Mouse (Mus musculus) thymus, postnatal 0 days (tissue): ENCODE data around the gene Vmn1r194. TPM values are rescaled to one million over a fixed set of nuclear protein-coding genes. Genes with fewer than 3 reads are reported as not detected.
"Not testable (repeated sequence)": the region's sequence is repeated elsewhere in the genome, so short reads cannot be mapped to it uniquely, and the experiment has no call there.

Source experiments
- DNase-seq: peaks from one replicate; pipeline ENCODE4 v3.0.0-alpha.2; 2015; ENCODE audit warnings: low spot score
- microRNA-seq: library from miRNA; unstranded; fragments of <30 nt; microRNA quantifications from one replicate; pipeline ENCODE4, GENCODE M21; 2016; ENCODE audit warnings: borderline number of aligned reads
- polyA plus RNA-seq: library from polyadenylated mRNA; unstranded; fragments of >200 nt; fragmentation: Nextera tagmentation; extraction: Ambion mirVana; gene quantifications from 2 replicates; pipeline ENCODE4 v1.2.1, GENCODE M21; 2015

The Vmn1r194 gene
- not detected in 2 replicates for polyA plus RNA-seq

DNA sequence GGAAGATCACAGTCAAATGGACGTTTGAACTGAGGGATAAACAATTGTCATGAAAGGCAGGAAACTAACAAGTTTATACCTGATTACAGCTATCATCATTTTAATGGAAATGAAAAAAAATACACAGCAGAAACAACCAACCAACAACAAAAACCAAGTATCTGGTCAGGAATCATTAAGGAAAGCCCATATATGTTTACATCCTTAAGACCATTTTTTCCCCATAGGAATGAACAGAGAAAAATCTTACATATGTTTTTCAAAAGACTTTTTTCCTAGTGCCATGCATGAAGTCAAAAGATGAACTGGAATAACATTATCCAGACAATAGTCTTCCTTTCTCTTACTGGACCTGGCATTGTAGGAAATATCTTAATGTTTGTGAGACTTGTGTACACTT, at the start of gene Vmn1r194:
Vmn1r194 (plus strand) TSS at position 301 of the 400 bp plus-strand sequence.
- DNase-seq = no peak

DNA sequence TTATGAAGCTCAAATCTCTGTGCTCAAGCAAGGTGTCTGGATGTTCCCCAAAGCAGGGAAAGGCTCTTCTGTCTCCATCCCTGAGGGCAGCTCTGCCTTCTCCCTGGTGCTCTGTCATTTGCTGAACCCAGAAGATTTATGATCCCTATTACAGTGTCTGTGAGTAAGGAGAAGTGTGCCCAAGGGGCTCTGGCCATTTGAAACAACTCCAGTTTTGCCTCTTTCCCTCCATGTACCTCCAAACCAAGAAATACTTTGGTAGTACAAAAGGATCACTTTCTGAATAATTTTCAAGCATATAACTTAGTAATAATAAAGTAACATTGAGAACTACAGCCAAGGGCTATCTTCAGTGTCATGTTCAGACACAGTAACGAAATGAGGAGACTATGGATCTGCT, 21.0 kb upstream of the Vmn1r194 start, which contains the start of gene Vmn1r193:
Vmn1r193 (minus strand) TSS at position 101 of the 400 bp plus-strand sequence.
- not testable (repeated sequence) for DNase-seq

DNA sequence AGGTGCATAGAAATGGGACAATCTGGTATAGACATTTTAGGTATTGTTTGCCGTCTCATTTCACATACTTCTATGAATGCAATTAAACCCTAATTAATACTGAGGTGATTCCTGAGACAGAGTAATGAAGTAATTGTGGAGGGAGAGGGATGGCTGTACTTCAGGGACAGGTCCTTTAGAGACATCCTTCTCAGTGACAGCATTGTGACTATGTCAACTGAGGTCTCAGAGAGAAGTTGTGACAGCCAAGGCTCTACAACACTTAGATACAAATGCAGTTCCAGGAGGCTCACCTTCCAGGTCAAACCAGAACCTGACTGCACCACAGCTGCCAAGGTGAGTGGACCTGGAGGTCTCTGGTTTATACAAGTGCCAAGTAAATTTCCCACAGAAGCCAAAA, 26.2 kb downstream of the Vmn1r194 start, which contains the start of gene Vmn1r195:
Vmn1r195 (plus strand) TSS at position 301 of the 400 bp plus-strand sequence.
- DNase-seq = not testable (repeated sequence)

DNA sequence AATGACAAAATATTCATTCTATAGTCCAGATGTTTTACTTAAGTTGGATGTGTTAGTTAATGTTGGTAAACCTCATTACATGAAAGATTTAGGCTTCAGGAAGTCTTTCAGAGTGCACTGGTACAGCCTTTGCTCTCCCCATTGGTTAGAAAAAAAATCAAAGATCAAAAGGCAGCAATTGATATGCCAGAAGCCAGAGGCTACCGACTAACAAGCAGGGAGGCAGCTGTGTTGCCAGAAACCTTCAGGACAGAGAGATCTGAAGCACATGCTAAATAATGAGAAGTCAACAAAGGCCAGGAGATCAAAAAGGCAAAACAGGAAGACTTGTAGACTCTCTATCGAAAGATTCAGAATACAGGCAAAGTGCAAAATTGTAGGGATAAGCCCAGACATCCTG, 27.7 kb downstream of the Vmn1r194 start:
- DNase-seq = no peak

DNA sequence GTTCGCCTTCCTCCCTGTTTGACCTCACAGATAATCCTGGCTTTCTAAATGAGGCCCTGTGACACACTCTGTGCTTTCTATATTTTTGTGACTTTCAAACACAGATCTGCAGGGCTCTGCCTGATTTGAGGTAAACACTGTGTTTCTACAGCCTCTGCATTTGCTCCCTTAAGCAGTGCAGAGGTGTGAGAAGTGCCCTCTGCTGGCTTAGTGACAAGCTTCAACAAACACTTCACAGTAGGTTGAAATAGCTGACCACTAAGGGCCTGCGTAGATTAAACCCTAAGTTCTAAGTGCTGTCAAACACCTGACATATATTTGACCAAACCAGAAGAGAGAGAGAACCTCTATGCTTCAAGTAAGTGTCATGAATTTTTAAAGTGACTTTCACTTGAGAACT, 40.6 kb downstream of the Vmn1r194 start:
- no peak for DNase-seq

DNA sequence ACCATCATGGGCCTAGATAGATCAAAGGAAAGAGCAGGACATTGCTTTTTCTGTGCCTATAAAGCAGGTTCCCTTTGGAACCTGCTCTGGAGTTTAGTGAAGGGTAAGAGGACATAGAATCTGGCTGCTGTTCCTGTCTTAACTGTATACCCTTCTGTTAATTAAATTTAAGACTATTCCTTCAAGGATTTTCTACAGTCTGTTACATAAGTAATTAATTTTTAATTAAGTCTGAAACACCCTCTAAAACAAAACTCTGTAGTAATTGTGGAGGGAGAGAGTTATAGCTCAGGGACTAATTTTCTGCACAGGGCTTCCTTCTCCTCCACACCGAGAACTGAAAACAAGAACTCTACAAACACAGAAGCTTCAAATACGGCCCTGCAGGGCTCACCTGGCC, 45.6 kb downstream of the Vmn1r194 start, which contains the start of gene Vmn1r196:
Vmn1r196 (plus strand) TSS at position 301 of the 400 bp plus-strand sequence.
- DNase-seq = no peak

Small RNA genes within 50 kb of the gene (microRNA-seq; reads per million reads assigned to microRNA genes)
- gene Gm23282 = not detected
- gene Gm25084 = not detected

Other genes starting within 250 kb of the Vmn1r194 start
- gene Prss16, start 234.5 kb upstream of the Vmn1r194 start, polyA plus RNA-seq = 645 and 679 TPM in 2 replicates
- 49.6 and 71.7 TPM in 2 replicates for gene Hist1h2ah, start 208.6 kb upstream of the Vmn1r194 start, polyA plus RNA-seq
- 25.8 and 33.9 TPM in 2 replicates for gene Hist1h2bk, start 208.3 kb upstream of the Vmn1r194 start, polyA plus RNA-seq
- gene Hist1h4i, start 202.9 kb upstream of the Vmn1r194 start, polyA plus RNA-seq = 37.1 and 39.2 TPM in 2 replicates
- 178 and 206 TPM in 2 replicates for gene Hist1h2ag, start 201.3 kb upstream of the Vmn1r194 start, polyA plus RNA-seq
- gene Hist1h2bj, start 201.0 kb upstream of the Vmn1r194 start, polyA plus RNA-seq = 74.2 and 89.3 TPM in 2 replicates
- gene Vmn1r188, start 159.8 kb upstream of the Vmn1r194 start, polyA plus RNA-seq = not detected in 2 replicates
- gene Vmn1r189, start 138.4 kb upstream of the Vmn1r194 start, polyA plus RNA-seq = not detected in 2 replicates
- not detected in 2 replicates for gene Vmn1r191, start 60.2 kb upstream of the Vmn1r194 start, polyA plus RNA-seq
- gene Vmn1r192, start 53.1 kb upstream of the Vmn1r194 start, polyA plus RNA-seq = not detected in 2 replicates
- not detected in 2 replicates for gene Vmn1r193, start 21.1 kb upstream of the Vmn1r194 start, polyA plus RNA-seq
- not detected in 2 replicates for gene Vmn1r195, start 26.3 kb downstream of the Vmn1r194 start, polyA plus RNA-seq
- gene Vmn1r196, start 45.7 kb downstream of the Vmn1r194 start, polyA plus RNA-seq = not detected in 2 replicates
- not detected in 2 replicates for gene Vmn1r197, start 80.4 kb downstream of the Vmn1r194 start, polyA plus RNA-seq
- gene Vmn1r198, start 106.1 kb downstream of the Vmn1r194 start, polyA plus RNA-seq = not detected in 2 replicates
- not detected in 2 replicates for gene Vmn1r199, start 135.6 kb downstream of the Vmn1r194 start, polyA plus RNA-seq
- gene Vmn1r200, start 146.2 kb downstream of the Vmn1r194 start, polyA plus RNA-seq = not detected in 2 replicates
- gene Vmn1r201, start 227.7 kb downstream of the Vmn1r194 start, polyA plus RNA-seq = not detected in 2 replicates